Mouse (Mus musculus) spleen, embryonic (tissue): ENCODE data around the gene Hmmr.

ENCODE experiments used
- CTCF ChIA-PET: fragments of 350-600 bp; sonication (Branson Sonifier 250); formaldehyde crosslinking; loops from one replicate; lab custom pipeline; 2022; lab: Charles Lee

The Hmmr gene

GRCm38 (mm10) chr11:40695103-40695502, 38.1 kb downstream of the Hmmr start, which contains the start of gene Mat2b:
Gene Mat2b, minus strand, starts transcription at chr11:40695203.
- CTCF ChIA-PET: interaction anchor here (0.7 kb wide), 1 partner anchor 9 kb away, joined by 7 read pairs; no protein-coding TSS in a partner anchor

GRCm38 (mm10) chr11:40694311-40695087, 38.7 kb downstream of the Hmmr start:
- CTCF ChIA-PET: interaction anchor here (0.7 kb wide), 1 partner anchor 9 kb away, joined by 7 read pairs; no protein-coding TSS in a partner anchor

GRCm38 (mm10) chr11:40693366-40693951, 39.8 kb downstream of the Hmmr start:
- CTCF ChIA-PET: interaction anchor here (0.9 kb wide), 1 partner anchor 16 kb away, joined by 3 read pairs; no protein-coding TSS in a partner anchor

- CTCF ChIA-PET: interaction anchor here (0.9 kb wide), 1 partner anchor 15 kb away, joined by 3 read pairs; no protein-coding TSS in a partner anchor
These were observed 40.5 kb downstream of the Hmmr start for GRCm38 (mm10) chr11:40692511-40693365.

- CTCF ChIA-PET: no interaction called here
These were observed 41.1 kb downstream of the Hmmr start for GRCm38 (mm10) chr11:40692101-40692509.

GRCm38 (mm10) chr11:40690444-40691127, 42.6 kb downstream of the Hmmr start:
- CTCF ChIA-PET: no interaction called here

- CTCF ChIA-PET: no interaction called here
These were observed 49.9 kb downstream of the Hmmr start for GRCm38 (mm10) chr11:40683295-40683694.

GRCm38 (mm10) chr11:40682456-40682855, 50.8 kb downstream of the Hmmr start:
- CTCF ChIA-PET: no interaction called here

- CTCF ChIA-PET: interaction anchor here (0.9 kb wide), 1 partner anchor 16 kb away, joined by 3 read pairs; no protein-coding TSS in a partner anchor
These were observed 56.1 kb downstream of the Hmmr start for GRCm38 (mm10) chr11:40677169-40677568.

GRCm38 (mm10) chr11:40675014-40675730, 58.0 kb downstream of the Hmmr start:
- CTCF ChIA-PET: no interaction called here
